Comparison of ENCODE assay signal across 9 mouse cellular contexts in the genomic region with DNA sequence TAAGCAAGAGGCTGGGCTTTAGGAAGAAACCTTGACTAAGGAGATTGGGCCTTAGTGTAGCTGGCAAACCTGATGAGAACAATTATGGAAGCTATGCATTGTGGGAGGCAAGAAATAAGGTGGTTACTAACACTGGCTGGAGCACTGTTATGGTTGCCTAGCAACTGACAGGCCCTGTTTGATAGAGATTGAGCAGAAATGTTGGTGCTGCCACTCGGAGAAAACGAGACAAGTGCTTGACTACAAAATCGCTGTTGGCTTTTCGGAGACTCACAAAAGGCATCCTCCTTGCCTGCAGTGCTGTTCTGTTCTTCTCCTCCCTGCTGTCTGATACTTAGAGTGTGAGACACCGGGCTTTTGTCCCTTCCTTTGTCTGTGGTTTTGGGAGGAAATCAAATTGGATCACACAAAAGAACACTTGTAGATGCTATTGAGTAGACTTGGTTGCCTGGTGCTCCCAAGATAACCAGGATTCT. TPM values are rescaled to one million over a fixed set of nuclear protein-coding genes. Genes with fewer than 3 reads are reported as not detected.
DNase-seq lines count a peak whose midpoint lies in the region; ATAC-seq and TF ChIP-seq lines count a peak whose summit lies in the region.
"Had no signal": no experiment of that assay in that cellular context is flagged by ENCODE, and none has a peak within 500 bp of the region (broad histone marks: within the 10 kb centered on the region; RNA-seq: fewer than 3 reads in every experiment).

No protein-coding gene starts in this region.

- WGBS in forebrain, embryonic 13.5 days = 4% methylated on average over 5 of the region's 5 CpGs
- 64% methylated on average over 5 of the region's 5 CpGs for whole genome bisulfite sequencing in lung, postnatal 0 days

- no peak for TF ChIP-seq CTCF in testis, adult 2 months (IDR thresholded peaks at IDR 0.05; ENCODE audit: control insufficient read depth, insufficient read depth, insufficient replicate concordance, low read depth, low read length)
- no peak for TF ChIP-seq CTCF in lung, postnatal 0 days (IDR thresholded peaks at IDR 0.05)

- H3K9me3 ChIP-seq in forebrain, embryonic 13.5 days (replicated peaks) = no peaks in the 10 kb centered on the region
- H3K9me3 ChIP-seq in lung, postnatal 0 days (ENCODE audit: low read length) = no peaks in the 10 kb centered on the region

- H3K4me1 ChIP-seq in testis, adult 2 months (ENCODE audit: control insufficient read depth, insufficient read depth, low read length) = no peaks in the 10 kb centered on the region
- peaks cover 17% of the 10 kb centered on the region for H3K4me1 ChIP-seq in forebrain, embryonic 13.5 days
- H3K4me1 ChIP-seq in lung, postnatal 0 days (ENCODE audit: insufficient read depth, low read depth, low read length) = no peaks in the 10 kb centered on the region

- no peak overlapping the region for H3K9ac ChIP-seq in forebrain, embryonic 13.5 days
- no peak overlapping the region for H3K9ac ChIP-seq in lung, postnatal 0 days (replicated peaks; ENCODE audit: low read depth)

- no peak overlapping the region for H3K4me3 ChIP-seq in testis, adult 2 months (ENCODE audit: control insufficient read depth, low read depth, low read length)
- H3K4me3 ChIP-seq in forebrain, embryonic 13.5 days = no peak overlapping the region
- no peak overlapping the region for H3K4me3 ChIP-seq in lung, postnatal 0 days (ENCODE audit: low read depth, low read length)

- peak; percentile 85 for ATAC-seq in forebrain, embryonic 13.5 days
- no peak for ATAC-seq in lung, postnatal 0 days

- DNase-seq in testis, postnatal 14 days (ENCODE audit: low spot score) = no peak
- DNase-seq in mesoderm, embryonic 11.5 days (ENCODE audit: low read depth, low spot score) = peak; percentile 34
- DNase-seq in spleen, adult 18-20 months = no peak
- DNase-seq in lung, postnatal 0 days (ENCODE audit: low spot score) = no peak
- DNase-seq in gastrocnemius, postnatal 10 days = no peak
- DNase-seq: heart, postnatal 4 days; thymus, postnatal 14 days had no signal

- no peaks in the 10 kb centered on the region for H3K27me3 ChIP-seq in testis, adult 2 months (ENCODE audit: control insufficient read depth, insufficient read depth, low read length)
- no peaks in the 10 kb centered on the region for H3K27me3 ChIP-seq in forebrain, embryonic 13.5 days
- H3K27me3 ChIP-seq in lung, postnatal 0 days (replicated peaks; ENCODE audit: insufficient read depth, low read length) = no peaks in the 10 kb centered on the region

- H3K36me3 ChIP-seq in testis, adult 2 months (ENCODE audit: control insufficient read depth, insufficient read depth, low read length) = no peaks in the 10 kb centered on the region; the same call in 1 of the 2 replicates
- peaks cover 48% of the 10 kb centered on the region for H3K36me3 ChIP-seq in forebrain, embryonic 13.5 days (ENCODE audit: poor library complexity, severe bottlenecking)
- no peaks in the 10 kb centered on the region for H3K36me3 ChIP-seq in lung, postnatal 0 days (ENCODE audit: insufficient read depth, low read length)

- no peak overlapping the region for H3K4me2 ChIP-seq in forebrain, embryonic 13.5 days
- no peak overlapping the region for H3K4me2 ChIP-seq in lung, postnatal 0 days (replicated peaks; ENCODE audit: low read depth, low read length)

- no peak for TF ChIP-seq POLR2A in testis, adult 2 months (IDR thresholded peaks at IDR 0.05; ENCODE audit: control insufficient read depth, low read depth, low read length)

- peak overlapping the region; percentile 74 for H3K27ac ChIP-seq in testis, adult 2 months (ENCODE audit: control insufficient read depth, insufficient read depth, low read depth, low read length)
- peak overlapping the region; percentile 83 for H3K27ac ChIP-seq in forebrain, embryonic 13.5 days
- no peak overlapping the region for H3K27ac ChIP-seq in lung, postnatal 0 days (ENCODE audit: low read length)

- TF ChIP-seq EP300 in lung, postnatal 0 days (IDR thresholded peaks at IDR 0.05) = no peak

RNA-seq across cellular contexts. Expression of a gene that starts 38.9 kb away (rescaled TPM):
- 95.7 and 109 TPM in 2 replicates for polyA plus RNA-seq in testis, adult 2 months (2012; rRNA removed)
- polyA plus RNA-seq in forebrain, embryonic 13.5 days (2015; fragmentation: Nextera tagmentation; extraction: Ambion mirVana) = 76.4 and 80.9 TPM in 2 replicates
- polyA plus RNA-seq in lung, postnatal 0 days (2015; fragmentation: Nextera tagmentation; extraction: Ambion mirVana) = 14.2 and 17.2 TPM in 2 replicates
- 10 to 100 TPM in 1 of 2 experiments, 1 to 10 TPM in 1; 7.8 to 11.9 TPM for total RNA-seq in gastrocnemius, postnatal 10 days (2021)

RNA-seq across cellular contexts. Expression of a gene that starts 38.9 kb away (rescaled TPM):
- 6.3 and 7.1 TPM in 2 replicates for polyA plus RNA-seq in testis, adult 2 months (2012; rRNA removed)
- 15.3 and 18.3 TPM in 2 replicates for polyA plus RNA-seq in forebrain, embryonic 13.5 days (2015; fragmentation: Nextera tagmentation; extraction: Ambion mirVana)
- polyA plus RNA-seq in lung, postnatal 0 days (2015; fragmentation: Nextera tagmentation; extraction: Ambion mirVana) = 2.2 and 2.7 TPM in 2 replicates
- total RNA-seq in gastrocnemius, postnatal 10 days (2021) = 1 to 10 TPM in 1 of 2 experiments, under 1 TPM in 1; 0.84 to 1.7 TPM

RNA-seq across cellular contexts. Expression of a gene that starts 41.1 kb away (rescaled TPM):
- polyA plus RNA-seq in testis, adult 2 months (2012; rRNA removed) = 1.3 and 1.7 TPM in 2 replicates
- polyA plus RNA-seq in forebrain, embryonic 13.5 days (2015; fragmentation: Nextera tagmentation; extraction: Ambion mirVana) = 0.49 and 0.88 TPM in 2 replicates
- polyA plus RNA-seq in lung, postnatal 0 days (2015; fragmentation: Nextera tagmentation; extraction: Ambion mirVana) = 7.8 and 8.3 TPM in 2 replicates
- total RNA-seq in gastrocnemius, postnatal 10 days (2021) = 1 to 10 TPM; 2.0 to 2.5 TPM
